Mouse (Mus musculus) midbrain, postnatal 0 days (tissue): ENCODE results near the gene Rtbdn. TPM values are rescaled to one million over a fixed set of nuclear protein-coding genes. Genes with fewer than 3 reads are reported as not detected.

Experiments
- ATAC-seq: fragments of 200-750 bp; cut with Nextera tagmentation; 2 replicates; pipeline ENCODE4 v1.8.0; 2017; ENCODE audit warnings: moderate number of reproducible peaks, mild to moderate bottlenecking, moderate TSS enrichment, moderate library complexity; ENCODE audit not compliant: low FRiP score
- DNase-seq: peaks from one replicate; pipeline ENCODE4 v3.0.0-alpha.2; 2015; ENCODE audit warnings: low spot score
- H3K27ac ChIP-seq: fragments of 300-500 bp; sonication (generic); 2 replicates; pipeline ENCODE4 v1.5.1; 2014; ENCODE audit warnings: low read depth, mild to moderate bottlenecking, low read length, mixed read lengths
- H3K27me3 ChIP-seq: fragments of 300-500 bp; sonication (generic); 2 replicates; pipeline ENCODE4 v1.6.1; 2014; ENCODE audit warnings: low read length, control low read depth, mixed read lengths; ENCODE audit not compliant: insufficient read depth
- H3K36me3 ChIP-seq: fragments of 300-500 bp; sonication (generic); 2 replicates; pipeline ENCODE4 v1.6.1; 2014; ENCODE audit warnings: low read length, control low read depth, mixed read lengths; ENCODE audit not compliant: insufficient read depth
- H3K4me1 ChIP-seq: fragments of 300-500 bp; sonication (generic); 2 replicates; pipeline ENCODE4 v1.6.1; 2014; ENCODE audit warnings: mild to moderate bottlenecking, control low read depth, antibody characterized with exemption, low read length, mixed read lengths; ENCODE audit not compliant: insufficient read depth
- H3K4me2 ChIP-seq: fragments of 300-500 bp; sonication (generic); 2 replicates; pipeline ENCODE4 v1.6.1; 2014; ENCODE audit warnings: low read depth, mild to moderate bottlenecking, low read length, mixed read lengths; ENCODE audit not compliant: poor library complexity, severe bottlenecking
- H3K4me3 ChIP-seq: fragments of 300-500 bp; sonication (generic); 2 replicates; pipeline ENCODE4 v1.5.1; 2014; ENCODE audit warnings: low read depth, mild to moderate bottlenecking, low read length, moderate library complexity
- H3K9ac ChIP-seq: fragments of 300-500 bp; sonication (generic); replicated peaks from 2 replicates; pipeline ENCODE4 v1.6.1; 2014; ENCODE audit warnings: mild to moderate bottlenecking, low read length, moderate library complexity, mixed read lengths; ENCODE audit not compliant: poor library complexity, severe bottlenecking
- H3K9me3 ChIP-seq: fragments of 300-500 bp; sonication (generic); 2 replicates; pipeline ENCODE4 v1.6.1; 2016; ENCODE audit warnings: low read length, control low read depth
- CTCF ChIP-seq: IDR thresholded peaks from 2 replicates; pipeline ENCODE4 v1.5.1; 2016; ENCODE audit warnings: antibody characterized with exemption, mild to moderate bottlenecking
- whole genome bisulfite sequencing: fragments of 180-500 bp; shearing (Covaris S2); extraction: QIAGEN DNeasy Blood & Tissue Kit; methylation state at CpG from one replicate; pipeline ENCODE4 v1.1.7; 2014; 5-methylcytosine and 5-hydroxymethylcytosine counted together
- polyA plus RNA-seq: library from polyadenylated mRNA; unstranded; fragments of >200 nt; fragmentation: Nextera tagmentation; extraction: Ambion mirVana; gene quantifications from 2 replicates; pipeline ENCODE4 v1.2.1, GENCODE M21; 2015
- total RNA-seq: library from RNA; depleted of rRNA; stranded (reverse); fragments of >200 nt; gene quantifications from 2 replicates; pipeline ENCODE4 v1.2.3, GENCODE M21; 2014

Rtbdn gene
- total and polyA plus RNA-seq, 2 experiments from 2014 or later: 4.5 to 5.3 TPM

DNA sequence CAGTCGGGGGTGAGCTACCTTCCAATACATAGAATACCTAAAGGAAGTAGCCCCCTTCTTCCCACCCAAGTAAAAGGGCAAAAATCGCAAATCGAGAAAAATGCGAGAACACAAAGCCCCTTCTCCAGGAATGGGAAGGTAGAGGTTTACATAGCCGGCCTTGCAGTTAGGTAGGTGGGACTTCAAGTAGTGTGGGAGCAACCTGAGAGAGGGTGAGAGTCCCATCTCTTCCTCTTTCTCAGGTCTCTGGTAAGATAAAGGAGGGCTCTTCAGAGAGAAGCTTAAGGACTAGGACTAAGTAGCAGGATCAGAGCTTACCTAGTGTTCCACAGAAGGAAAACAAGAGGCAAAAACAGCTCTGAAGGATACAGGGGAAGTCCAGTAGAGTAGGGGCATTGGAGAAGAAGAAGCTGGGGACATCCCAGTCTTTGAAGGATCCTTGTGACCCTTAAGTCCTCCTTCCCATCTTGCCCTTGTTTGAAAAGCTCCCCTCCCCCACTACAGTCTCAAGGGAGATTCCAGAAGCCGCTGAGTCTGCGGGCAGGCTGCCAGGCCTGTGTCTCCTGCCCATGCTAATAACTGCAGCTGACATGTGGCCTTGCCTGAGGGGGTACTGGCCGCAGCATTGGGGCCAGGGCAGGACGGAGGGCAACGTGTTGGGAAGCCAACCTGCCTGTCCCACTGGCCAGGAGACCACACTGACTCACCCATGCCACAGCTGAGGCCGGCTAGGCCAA is 34.0 kb downstream of the Rtbdn start:
- Histone ChIP-seq H3K4me2 (peak overlapping the region; percentile 100; the same call in 1 of the 2 replicates), H3K36me3 (no peaks in the 10 kb centered on the region), H3K4me3 (no peak overlapping the region), H3K9me3 (no peaks in the 10 kb centered on the region), H3K27me3 (no peaks in the 10 kb centered on the region), H3K9ac (no peak overlapping the region), H3K27ac (0 out of 2 replicates have a peak overlapping the region, but pooled peaks have one; percentile 18), H3K4me1 (peaks cover 30% of the 10 kb centered on the region)
- 29% methylated on average over 11 of the region's 11 CpGs for WGBS
- ATAC-seq (no peak), DNase-seq (peak; percentile 67)
- TF ChIP-seq CTCF: no peak

DNA sequence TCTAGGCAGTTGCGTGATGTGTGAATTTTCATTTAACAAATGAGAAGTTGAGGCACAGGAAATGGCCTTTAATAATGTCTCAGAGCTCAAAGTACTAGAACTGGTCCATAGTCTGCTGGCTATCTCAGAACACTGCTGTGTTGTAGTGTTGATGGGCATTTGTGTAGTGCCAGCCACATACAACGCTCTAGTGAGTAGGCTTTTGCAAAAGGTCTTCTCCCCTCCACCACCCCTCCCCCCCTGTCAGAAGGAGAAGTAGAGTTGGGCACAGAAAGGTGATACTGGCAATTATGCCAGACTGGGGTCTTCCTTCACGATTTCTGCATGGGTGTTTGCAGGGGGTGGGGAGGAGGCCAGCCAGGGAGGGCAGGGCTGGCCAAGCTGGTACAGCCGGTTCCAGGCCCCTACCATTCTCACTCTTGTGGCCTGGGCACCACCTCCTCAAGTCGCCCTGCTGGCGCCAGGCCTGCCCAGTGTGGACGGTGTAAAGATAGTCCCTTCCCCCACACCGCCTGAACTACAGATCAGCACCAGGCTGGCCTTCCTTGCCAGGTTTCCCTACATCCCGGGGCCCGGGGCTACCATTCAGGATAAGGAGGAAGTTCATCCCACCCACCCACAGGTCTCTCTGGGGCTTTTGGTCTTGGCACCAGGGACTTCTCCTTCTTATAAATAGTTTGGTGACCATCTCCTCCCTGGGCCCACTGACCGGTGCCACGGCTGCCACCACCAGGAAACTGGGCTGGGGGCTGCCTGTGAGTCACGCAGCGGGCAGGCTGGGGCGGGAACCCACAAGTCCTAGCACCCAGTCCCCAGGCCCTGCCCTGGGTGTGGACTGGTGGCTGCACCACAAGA is 35.1 kb downstream of the Rtbdn start:
- Histone ChIP-seq H3K9me3 (no peaks in the 10 kb centered on the region), H3K27ac (no peak overlapping the region), H3K4me3 (no peak overlapping the region), H3K27me3 (no peaks in the 10 kb centered on the region), H3K4me2 (no peak overlapping the region), H3K4me1 (peaks cover 24% of the 10 kb centered on the region), H3K9ac (no peak overlapping the region), H3K36me3 (no peaks in the 10 kb centered on the region)
- no peak for TF ChIP-seq CTCF
- DNase-seq: no peak
- ATAC-seq: no peak
- WGBS: 85% methylated on average over 15 of the region's 15 CpGs

DNA sequence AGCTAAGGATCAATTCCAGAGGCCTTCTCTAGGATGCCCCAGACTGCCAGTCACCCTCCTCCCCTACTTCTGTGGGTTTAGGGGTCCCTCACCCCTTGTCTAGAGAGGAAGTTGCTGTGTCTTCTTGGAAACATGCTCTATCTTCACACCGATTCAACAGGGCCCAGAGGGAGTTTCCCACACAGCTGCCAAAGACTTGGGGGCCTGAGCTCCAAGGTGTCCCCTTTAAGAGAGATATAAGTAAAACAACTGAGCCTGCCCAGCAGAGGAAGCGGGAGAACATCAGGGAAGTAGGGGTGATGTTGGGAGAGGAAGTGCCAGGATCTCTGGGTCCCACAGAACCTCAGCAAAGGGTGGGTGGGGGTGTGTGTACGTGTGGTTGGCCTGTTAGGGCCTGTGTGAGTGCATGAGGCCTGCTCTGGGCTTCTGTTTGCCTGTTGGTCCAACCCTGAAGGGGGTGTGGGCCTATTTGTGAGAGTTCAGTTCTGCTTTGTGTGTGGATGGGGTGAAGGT is 35.8 kb downstream of the Rtbdn start:
- no peaks in the 10 kb centered on the region for H3K27me3 ChIP-seq

DNA sequence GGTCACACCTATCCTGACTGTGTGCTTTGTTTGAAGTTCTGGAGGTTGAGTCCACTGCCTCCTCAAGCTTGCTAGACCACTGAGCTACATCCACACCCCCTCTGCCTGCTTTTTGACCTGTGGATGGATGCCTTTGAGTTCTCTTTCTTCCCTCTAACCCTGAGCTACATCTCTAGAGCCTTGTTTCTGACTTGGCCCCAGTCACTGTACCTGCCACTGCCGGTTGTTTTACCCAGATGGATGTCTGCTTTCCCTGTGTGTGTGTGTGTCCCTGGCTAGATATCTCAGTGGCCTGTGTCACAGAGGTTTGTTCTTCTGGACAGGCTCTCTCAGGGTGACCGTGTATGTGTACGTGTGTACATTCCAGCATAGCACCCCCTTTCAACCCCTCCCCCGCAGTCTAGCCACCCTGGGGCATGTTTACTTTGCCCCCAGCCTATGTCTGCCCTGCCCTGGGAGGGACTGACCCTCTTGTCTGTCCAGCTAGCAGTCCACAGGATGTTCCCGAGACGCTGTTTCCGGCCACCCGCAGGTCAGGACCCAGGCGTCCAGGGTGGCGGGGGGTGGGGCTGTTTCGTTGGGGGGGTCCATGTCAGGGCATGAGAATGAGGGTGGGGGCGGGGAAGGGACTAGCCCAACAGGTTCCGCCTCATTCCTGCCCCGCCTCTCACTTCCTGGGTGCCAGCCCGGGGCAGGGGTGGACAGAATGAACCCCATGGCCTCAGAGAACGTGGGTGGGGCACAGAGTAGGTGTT is 37.7 kb downstream of the Rtbdn start:
- 18% methylated on average over 16 of the region's 16 CpGs for WGBS
- H3K4me2 ChIP-seq: peak overlapping the region; percentile 94
- ATAC-seq: no peak
- no peaks in the 10 kb centered on the region for H3K36me3 ChIP-seq
- H3K9ac ChIP-seq: no peak overlapping the region; the same call in 1 of the 2 replicates
- peaks cover 12% of the 10 kb centered on the region for H3K4me1 ChIP-seq
- H3K4me3 ChIP-seq: peak overlapping the region; percentile 46; the same call in 1 of the 2 replicates
- H3K27me3 ChIP-seq: no peaks in the 10 kb centered on the region
- TF ChIP-seq CTCF: no peak
- DNase-seq: no peak
- H3K27ac ChIP-seq: no peak overlapping the region
- H3K9me3 ChIP-seq: no peaks in the 10 kb centered on the region

More for the DNA sequence above, 35.8 kb downstream of the Rtbdn start:
- no peak overlapping the region for H3K4me2 ChIP-seq
- H3K9me3 ChIP-seq: no peaks in the 10 kb centered on the region
- H3K9ac ChIP-seq: no peak overlapping the region
- H3K4me1 ChIP-seq: peaks cover 21% of the 10 kb centered on the region
- DNase-seq: no peak
- 80% methylated on average over 3 of the region's 3 CpGs for WGBS
- no peak overlapping the region for H3K27ac ChIP-seq
- H3K4me3 ChIP-seq: no peak overlapping the region
- no peak for TF ChIP-seq CTCF
- H3K36me3 ChIP-seq: no peaks in the 10 kb centered on the region
- no peak for ATAC-seq

DNA sequence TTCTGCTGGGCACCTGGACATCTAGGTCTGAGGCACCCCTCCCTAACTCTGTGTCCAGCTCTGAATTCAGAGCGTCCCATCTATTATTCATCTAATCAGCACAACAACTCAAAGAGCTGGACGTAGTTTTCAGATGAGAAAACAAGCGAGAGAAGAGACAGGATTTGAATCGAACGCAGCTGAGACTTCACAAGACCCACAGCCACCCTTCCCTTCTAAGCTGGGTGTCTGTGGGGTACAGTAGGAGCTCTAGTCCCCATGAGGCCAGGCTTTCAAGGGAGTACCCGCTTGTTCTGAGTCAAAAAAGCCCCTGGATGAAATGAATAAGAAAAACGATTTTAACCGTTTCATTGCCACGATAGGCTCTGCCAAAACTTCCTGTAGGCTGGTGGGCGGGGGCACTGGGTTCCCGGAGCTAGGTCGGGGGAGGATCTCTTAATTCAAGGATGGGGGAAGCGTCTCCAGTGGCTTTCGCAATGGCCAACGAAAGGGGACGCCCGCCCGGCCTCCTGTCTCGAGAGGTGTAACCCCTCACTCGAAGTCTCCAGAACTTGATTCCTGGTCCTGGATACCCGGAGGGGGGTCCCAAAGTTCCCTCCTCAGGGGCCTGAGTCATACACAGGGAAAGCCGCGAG is 38.4 kb downstream of the Rtbdn start:
- Histone ChIP-seq H3K4me1 (peaks cover 8% of the 10 kb centered on the region), H3K9me3 (no peaks in the 10 kb centered on the region), H3K4me3 (peak overlapping the region; percentile 46), H3K36me3 (no peaks in the 10 kb centered on the region), H3K4me2 (peak overlapping the region; percentile 94), H3K9ac (peak overlapping the region; percentile 68), H3K27me3 (no peaks in the 10 kb centered on the region), H3K27ac (peak overlapping the region; percentile 73)
- WGBS: under 1% methylated on average over 23 of the region's 23 CpGs
- DNase-seq: no peak
- TF ChIP-seq CTCF: no peak
- no peak for ATAC-seq
